Mouse (Mus musculus) ES-E14 (cell line): ENCODE data around the gene Ptgds.

Source experiments
- MAFK ChIP-seq: IDR thresholded peaks from 2 replicates; pipeline ENCODE4 v1.6.1; 2014; ENCODE audit warnings: mild to moderate bottlenecking, low read depth, low read length, inconsistent platforms; ENCODE audit not compliant: insufficient read depth
- ZNF384 ChIP-seq: IDR thresholded peaks from 2 replicates; pipeline ENCODE4 v1.6.1; 2012; ENCODE audit warnings: low read depth, low read length, inconsistent platforms

DNA sequence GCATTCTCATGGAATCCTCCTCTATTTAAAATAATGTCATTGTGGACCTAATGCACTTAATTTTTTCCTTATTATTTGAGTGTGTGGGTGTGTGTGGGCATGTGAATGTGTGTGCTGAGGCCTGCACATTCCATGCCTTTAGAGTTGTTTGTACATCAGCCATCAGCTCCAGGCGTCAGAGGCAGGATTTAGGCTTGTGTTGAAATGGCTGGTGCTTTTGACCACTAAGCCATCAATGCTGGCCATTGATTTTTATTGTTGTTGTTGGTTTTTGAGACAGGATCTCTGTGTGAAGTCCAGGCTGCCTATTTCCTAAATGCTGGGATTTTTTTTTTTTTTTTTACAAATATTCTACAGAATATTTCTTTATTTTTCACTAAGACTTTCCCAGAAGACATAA lies 16.9 kb downstream of the Ptgds start:
- TF ChIP-seq ZNF384 (no peak), MAFK (no peak)
